Mouse (Mus musculus): Measurements from ENCODE around the gene Col4a2. TPM values are rescaled to one million over a fixed set of nuclear protein-coding genes. Genes with fewer than 3 reads are reported as not detected.

Col4a2 gene
- polyA plus RNA-seq, 1 experiment from 2014 or later = 117 TPM

DNA sequence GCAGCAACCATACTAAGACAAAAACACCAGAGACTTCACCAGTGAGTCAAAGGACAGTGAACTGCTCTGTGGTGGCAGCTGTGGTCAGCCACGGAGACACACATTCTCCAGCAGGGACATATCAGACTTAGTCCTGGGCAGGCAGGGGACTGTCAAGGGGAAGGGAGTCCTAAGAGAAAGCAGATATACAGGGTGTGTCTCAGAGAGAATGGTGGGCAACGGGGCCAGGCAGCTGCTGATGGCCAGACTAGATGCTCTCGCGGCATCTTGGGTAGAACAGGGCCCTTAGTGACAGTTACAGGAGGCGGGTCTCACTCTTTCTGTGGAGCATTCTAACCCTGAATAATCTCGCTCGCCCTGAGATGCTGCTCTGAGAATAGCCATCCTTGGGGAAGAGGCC lies 131.6 kb downstream of the Col4a2 start:
- Histone ChIP-seq H3K9ac (ENCODE audit: low read length) (no peak overlapping the region), H3K27ac (ENCODE audit: low read length) (no peak overlapping the region), H3K27me3 (ENCODE audit: control insufficient read depth, insufficient read depth, low read depth, low read length) (no peaks in the 10 kb centered on the region), H3K4me1 (replicated peaks; ENCODE audit: control insufficient read depth, insufficient read depth, low read length) (no peaks in the 10 kb centered on the region), H3K9me3 (ENCODE audit: control insufficient read depth, low read length) (no peaks in the 10 kb centered on the region), H3K4me2 (ENCODE audit: low read depth, low read length) (no peak overlapping the region), H3K4me3 (ENCODE audit: low read length) (no peak overlapping the region), H3K36me3 (ENCODE audit: control insufficient read depth, insufficient read depth, low read length) (peaks cover 71% of the 10 kb centered on the region)
- no peak for ATAC-seq (ENCODE audit: low read depth)
- 86% methylated on average over 7 of the region's 7 CpGs for WGBS

- no peak overlapping the region for H3K27ac ChIP-seq (ENCODE audit: low read length)
- 92% methylated on average over 13 of the region's 13 CpGs for whole genome bisulfite sequencing
- H3K4me1 ChIP-seq (replicated peaks; ENCODE audit: control insufficient read depth, insufficient read depth, low read length) = peaks cover 7% of the 10 kb centered on the region
- H3K9me3 ChIP-seq (ENCODE audit: control insufficient read depth, low read length) = no peaks in the 10 kb centered on the region
- no peaks in the 10 kb centered on the region for H3K27me3 ChIP-seq (ENCODE audit: control insufficient read depth, insufficient read depth, low read depth, low read length)
- H3K4me2 ChIP-seq (ENCODE audit: low read depth, low read length) = no peak overlapping the region
- ATAC-seq (ENCODE audit: low read depth) = no peak
- H3K4me3 ChIP-seq (ENCODE audit: low read length) = no peak overlapping the region
- no peak overlapping the region for H3K9ac ChIP-seq (ENCODE audit: low read length)
- peaks cover 62% of the 10 kb centered on the region for H3K36me3 ChIP-seq (ENCODE audit: control insufficient read depth, insufficient read depth, low read length)
These were observed 133.2 kb downstream of the Col4a2 start for GRCm38 (mm10) chr8:11445790-11446189.

- ATAC-seq (ENCODE audit: low read depth) = no peak
- Histone ChIP-seq H3K4me3 (ENCODE audit: low read length) (no peak overlapping the region), H3K36me3 (ENCODE audit: control insufficient read depth, insufficient read depth, low read length) (peaks cover 46% of the 10 kb centered on the region), H3K4me1 (replicated peaks; ENCODE audit: control insufficient read depth, insufficient read depth, low read length) (peaks cover 14% of the 10 kb centered on the region), H3K9ac (ENCODE audit: low read length) (no peak overlapping the region), H3K9me3 (ENCODE audit: control insufficient read depth, low read length) (no peaks in the 10 kb centered on the region), H3K27ac (ENCODE audit: low read length) (no peak overlapping the region), H3K4me2 (ENCODE audit: low read depth, low read length) (no peak overlapping the region), H3K27me3 (ENCODE audit: control insufficient read depth, insufficient read depth, low read depth, low read length) (no peaks in the 10 kb centered on the region)
- 86% methylated on average over 23 of the region's 23 CpGs for WGBS
These were observed 135.4 kb downstream of the Col4a2 start for GRCm38 (mm10) chr8:11447910-11448570.

DNA sequence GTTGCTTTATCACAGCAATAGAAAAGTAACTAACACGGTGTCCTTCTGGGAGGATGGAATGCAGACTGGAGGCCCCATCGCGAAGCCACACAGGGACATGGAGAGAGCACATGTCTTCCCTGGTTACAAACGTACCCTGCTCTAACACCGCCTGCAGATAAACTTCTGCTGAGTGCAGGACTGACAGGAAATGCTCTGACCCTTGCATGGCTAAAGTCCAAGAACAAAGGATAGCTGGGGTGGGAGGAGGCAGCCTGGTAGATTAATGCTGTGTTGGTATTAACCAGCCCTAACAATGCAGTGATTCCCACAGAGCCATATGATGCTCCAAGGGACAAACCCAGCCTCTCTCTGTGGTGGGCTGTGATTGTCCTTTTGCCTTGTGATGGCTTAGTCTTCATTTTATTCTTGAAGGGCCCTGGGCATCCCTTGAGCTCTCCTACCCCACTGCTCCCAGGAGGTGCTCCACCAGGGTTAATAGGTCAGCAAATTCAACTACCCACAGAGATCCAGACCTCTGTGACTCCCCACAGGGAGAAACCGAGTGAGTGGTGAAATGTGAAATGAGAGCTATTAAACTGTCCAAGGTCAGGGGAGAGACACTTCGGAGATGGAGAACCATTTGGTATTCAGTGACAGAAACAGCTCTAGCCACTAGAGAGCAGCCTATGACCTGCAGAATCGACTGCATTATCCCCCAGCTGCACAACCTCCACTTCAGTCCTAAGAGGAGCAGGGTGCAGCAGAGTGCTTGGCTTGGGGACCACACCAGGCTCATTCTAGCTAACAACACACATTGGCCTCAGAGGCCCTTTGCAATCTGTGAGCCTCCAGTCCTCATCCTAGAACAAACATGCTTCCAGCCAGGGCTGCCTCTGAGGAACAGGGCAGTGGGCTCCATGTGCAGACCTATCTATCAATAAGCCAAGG lies 137.8 kb downstream of the Col4a2 start:
- WGBS = 18% methylated on average over 8 of the region's 8 CpGs

GRCm38 (mm10) chr8:11452152-11452551 lies 139.5 kb downstream of the Col4a2 start:
- Histone ChIP-seq H3K27me3 (ENCODE audit: control insufficient read depth, insufficient read depth, low read depth, low read length) (no peaks in the 10 kb centered on the region), H3K4me3 (ENCODE audit: low read length) (no peak overlapping the region), H3K27ac (ENCODE audit: low read length) (no peak overlapping the region), H3K4me1 (replicated peaks; ENCODE audit: control insufficient read depth, insufficient read depth, low read length) (peaks cover 14% of the 10 kb centered on the region), H3K4me2 (ENCODE audit: low read depth, low read length) (no peak overlapping the region), H3K9me3 (ENCODE audit: control insufficient read depth, low read length) (no peaks in the 10 kb centered on the region), H3K36me3 (ENCODE audit: control insufficient read depth, insufficient read depth, low read length) (peaks cover 15% of the 10 kb centered on the region; the same call in 1 of the 2 replicates), H3K9ac (ENCODE audit: low read length) (no peak overlapping the region)
- ATAC-seq (ENCODE audit: low read depth) = no peak
- 85% methylated on average over 1 of the region's 1 CpGs for WGBS

More for the DNA sequence above, 137.8 kb downstream of the Col4a2 start:
- H3K9me3 ChIP-seq (ENCODE audit: control insufficient read depth, low read length) = no peaks in the 10 kb centered on the region
- ATAC-seq (ENCODE audit: low read depth) = peak; percentile 83
- peaks cover 14% of the 10 kb centered on the region for H3K4me1 ChIP-seq (replicated peaks; ENCODE audit: control insufficient read depth, insufficient read depth, low read length)
- H3K27ac ChIP-seq (ENCODE audit: low read length) = peak overlapping the region; percentile 27; the same call in 1 of the 2 replicates
- peak overlapping the region; percentile 18; the same call in 1 of the 2 replicates for H3K9ac ChIP-seq (ENCODE audit: low read length)
- H3K4me3 ChIP-seq (ENCODE audit: low read length) = no peak overlapping the region
- H3K36me3 ChIP-seq (ENCODE audit: control insufficient read depth, insufficient read depth, low read length) = peaks cover 28% of the 10 kb centered on the region
- no peak overlapping the region for H3K4me2 ChIP-seq (ENCODE audit: low read depth, low read length)
- no peaks in the 10 kb centered on the region for H3K27me3 ChIP-seq (ENCODE audit: control insufficient read depth, insufficient read depth, low read depth, low read length)

GRCm38 (mm10) chr8:11452559-11452958 lies 140.0 kb downstream of the Col4a2 start:
- ATAC-seq (ENCODE audit: low read depth) = no peak
- H3K27ac ChIP-seq (ENCODE audit: low read length) = no peak overlapping the region
- H3K4me2 ChIP-seq (ENCODE audit: low read depth, low read length) = no peak overlapping the region

GRCm38 (mm10) chr8:11452974-11453373 lies 140.4 kb downstream of the Col4a2 start:
- H3K9ac ChIP-seq (ENCODE audit: low read length) = no peak overlapping the region
- no peak overlapping the region for H3K4me2 ChIP-seq (ENCODE audit: low read depth, low read length)
- H3K36me3 ChIP-seq (ENCODE audit: control insufficient read depth, insufficient read depth, low read length) = peaks cover 11% of the 10 kb centered on the region; the same call in 1 of the 2 replicates
- no peaks in the 10 kb centered on the region for H3K9me3 ChIP-seq (ENCODE audit: control insufficient read depth, low read length)
- H3K4me3 ChIP-seq (ENCODE audit: low read length) = no peak overlapping the region
- 40% methylated on average over 4 of the region's 4 CpGs for WGBS
- ATAC-seq (ENCODE audit: low read depth) = no peak
- H3K4me1 ChIP-seq (replicated peaks; ENCODE audit: control insufficient read depth, insufficient read depth, low read length) = peaks cover 22% of the 10 kb centered on the region
- no peaks in the 10 kb centered on the region for H3K27me3 ChIP-seq (ENCODE audit: control insufficient read depth, insufficient read depth, low read depth, low read length)
- H3K27ac ChIP-seq (ENCODE audit: low read length) = no peak overlapping the region

More at GRCm38 (mm10) chr8:11452559-11452958, 140.0 kb downstream of the Col4a2 start:
- Histone ChIP-seq H3K9me3 (ENCODE audit: control insufficient read depth, low read length) (no peaks in the 10 kb centered on the region), H3K27me3 (ENCODE audit: control insufficient read depth, insufficient read depth, low read depth, low read length) (no peaks in the 10 kb centered on the region), H3K9ac (ENCODE audit: low read length) (no peak overlapping the region), H3K4me3 (ENCODE audit: low read length) (no peak overlapping the region), H3K4me1 (replicated peaks; ENCODE audit: control insufficient read depth, insufficient read depth, low read length) (peaks cover 18% of the 10 kb centered on the region), H3K36me3 (ENCODE audit: control insufficient read depth, insufficient read depth, low read length) (peaks cover 12% of the 10 kb centered on the region; the same call in 1 of the 2 replicates)
- 44% methylated on average over 3 of the region's 3 CpGs for WGBS

- H3K27ac ChIP-seq (ENCODE audit: low read length) = no peak overlapping the region
- no peak overlapping the region for H3K9ac ChIP-seq (ENCODE audit: low read length)
- no peak overlapping the region for H3K4me2 ChIP-seq (ENCODE audit: low read depth, low read length)
- H3K9me3 ChIP-seq (ENCODE audit: control insufficient read depth, low read length) = no peaks in the 10 kb centered on the region
- WGBS = 55% methylated on average over 12 of the region's 12 CpGs
- no peaks in the 10 kb centered on the region for H3K27me3 ChIP-seq (ENCODE audit: control insufficient read depth, insufficient read depth, low read depth, low read length)
- no peaks in the 10 kb centered on the region for H3K36me3 ChIP-seq (ENCODE audit: control insufficient read depth, insufficient read depth, low read length)
- H3K4me1 ChIP-seq (replicated peaks; ENCODE audit: control insufficient read depth, insufficient read depth, low read length) = peaks cover 34% of the 10 kb centered on the region
- ATAC-seq (ENCODE audit: low read depth) = no peak
- H3K4me3 ChIP-seq (ENCODE audit: low read length) = no peak overlapping the region
These were observed 141.6 kb downstream of the Col4a2 start for GRCm38 (mm10) chr8:11454228-11454627.

GRCm38 (mm10) chr8:11457278-11457677 lies 144.7 kb downstream of the Col4a2 start:
- H3K9me3 ChIP-seq (ENCODE audit: control insufficient read depth, low read length) = no peaks in the 10 kb centered on the region
- no peaks in the 10 kb centered on the region for H3K36me3 ChIP-seq (ENCODE audit: control insufficient read depth, insufficient read depth, low read length)
- H3K4me1 ChIP-seq (replicated peaks; ENCODE audit: control insufficient read depth, insufficient read depth, low read length) = peaks cover 30% of the 10 kb centered on the region
- no peak overlapping the region for H3K4me3 ChIP-seq (ENCODE audit: low read length)
- H3K9ac ChIP-seq (ENCODE audit: low read length) = no peak overlapping the region
- H3K27ac ChIP-seq (ENCODE audit: low read length) = peak overlapping the region; percentile 50
- H3K4me2 ChIP-seq (ENCODE audit: low read depth, low read length) = no peak overlapping the region
- WGBS = 50% methylated on average over 3 of the region's 3 CpGs
- H3K27me3 ChIP-seq (ENCODE audit: control insufficient read depth, insufficient read depth, low read depth, low read length) = no peaks in the 10 kb centered on the region
- ATAC-seq (ENCODE audit: low read depth) = no peak

All from lung, embryonic 16.5 days (tissue).